Mouse (Mus musculus) lung, postnatal 25 days (tissue): ENCODE measurements around the gene Zscan4-ps1.
"Not testable (repeated sequence)": the region's sequence is repeated elsewhere in the genome, so short reads cannot be mapped to it uniquely, and the experiment has no call there.

Experiments used
- DNase-seq: peaks from one replicate; pipeline ENCODE4 v3.0.0; 2022; ENCODE audit warnings: low spot score

Zscan4-ps1 gene

GRCm38 (mm10) chr7:11069591-11069990, at the start of gene Zscan4-ps1:
Gene Zscan4-ps1, minus strand, starts transcription at chr7:11069691.
- DNase-seq = not testable (repeated sequence)
